Mouse (Mus musculus): ENCODE data around the gene Ndrg2.

DNA sequence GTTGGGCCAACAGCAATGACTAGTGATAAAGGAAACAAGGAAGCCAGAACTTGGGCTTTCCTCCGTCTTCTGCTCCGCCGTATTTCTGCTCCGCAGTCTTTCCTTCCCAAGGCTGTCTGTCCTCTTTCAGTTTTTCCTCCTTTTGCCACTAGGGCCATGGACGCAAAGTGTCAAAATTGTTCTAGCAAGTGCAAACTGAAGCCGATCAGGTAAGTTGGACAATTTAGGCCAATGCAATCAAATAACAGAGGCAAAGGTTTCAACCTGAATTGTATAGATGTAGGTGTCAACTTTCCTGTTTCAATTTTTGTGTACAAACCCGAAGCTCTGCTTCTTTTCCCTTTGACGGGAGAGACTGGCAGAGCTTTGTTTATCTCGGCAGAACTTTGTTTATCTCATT, 16.0 kb upstream of the Ndrg2 start:
- peak; percentile 5; the same call in 1 of the 2 replicates for TF ChIP-seq CTCF (IDR thresholded peaks at IDR 0.05; ENCODE audit: borderline replicate concordance, extremely low read depth, insufficient read depth, insufficient read length)
- no peak for TF ChIP-seq POLR2A (IDR thresholded peaks at IDR 0.05; ENCODE audit: borderline replicate concordance, extremely low read depth, insufficient read depth, insufficient read length, poor library complexity, severe bottlenecking)
